Mouse (Mus musculus) liver, postnatal 0 days (tissue): ENCODE measurements around the gene Ass1. TPM values are rescaled to one million over a fixed set of nuclear protein-coding genes. Genes with fewer than 3 reads are reported as not detected.

ENCODE experiments used
- ATAC-seq: fragments of 200-750 bp; cut with Nextera tagmentation; 2 replicates; pipeline ENCODE4 v1.8.0; 2017; ENCODE audit warnings: mild to moderate bottlenecking, moderate library complexity
- DNase-seq: peaks from one replicate; pipeline ENCODE4 v3.0.0-alpha.2; 2016
- H3K27ac ChIP-seq: fragments of 300-500 bp; sonication (generic); 2 replicates; pipeline ENCODE4 v1.5.1; 2014; ENCODE audit warnings: antibody characterized with exemption, moderate library complexity, mild to moderate bottlenecking, low read depth
- H3K27me3 ChIP-seq: fragments of 300-500 bp; sonication (generic); 2 replicates; pipeline ENCODE4 v1.6.1; 2014; ENCODE audit warnings: low read length, control low read depth, mixed read lengths; ENCODE audit not compliant: insufficient read depth
- H3K36me3 ChIP-seq: fragments of 300-500 bp; sonication (generic); replicated peaks from 2 replicates; pipeline ENCODE4 v1.6.1; 2014; ENCODE audit warnings: mild to moderate bottlenecking, control low read depth, low read length, moderate library complexity, mixed read lengths; ENCODE audit not compliant: insufficient read depth
- H3K4me1 ChIP-seq: fragments of 300-500 bp; sonication (generic); 2 replicates; pipeline ENCODE4 v1.6.1; 2014; ENCODE audit warnings: antibody characterized with exemption, mild to moderate bottlenecking, control low read depth; ENCODE audit not compliant: insufficient read depth
- H3K4me2 ChIP-seq: fragments of 300-500 bp; sonication (generic); 2 replicates; pipeline ENCODE4 v1.6.1; 2014; ENCODE audit warnings: low read depth, mild to moderate bottlenecking, low read length, moderate library complexity, mixed read lengths
- H3K4me3 ChIP-seq: fragments of 300-500 bp; sonication (generic); 2 replicates; pipeline ENCODE4 v1.5.1; 2014; ENCODE audit warnings: low read depth, low read length
- H3K9ac ChIP-seq: fragments of 300-500 bp; sonication (generic); replicated peaks from 2 replicates; pipeline ENCODE4 v1.6.1; 2014; ENCODE audit warnings: mild to moderate bottlenecking, moderate library complexity
- H3K9me3 ChIP-seq: fragments of 300-500 bp; sonication (generic); 2 replicates; pipeline ENCODE4 v1.6.1; 2016; ENCODE audit warnings: mild to moderate bottlenecking, control low read depth, low read length, mixed read lengths
- CTCF ChIP-seq: sonication (generic); IDR thresholded peaks from 2 replicates; pipeline ENCODE4 v1.5.1; 2016; ENCODE audit warnings: antibody characterized with exemption, low read depth
- EP300 ChIP-seq: IDR thresholded peaks from 2 replicates; pipeline ENCODE4 v1.6.1; 2016; ENCODE audit warnings: antibody characterized with exemption, low read depth, mild to moderate bottlenecking
- WGBS: fragments of 180-500 bp; shearing (Covaris S2); extraction: QIAGEN DNeasy Blood & Tissue Kit; methylation state at CpG from one replicate; pipeline ENCODE4 v1.1.7; 2014; ENCODE audit not compliant: insufficient replicate concordance; 5-methylcytosine and 5-hydroxymethylcytosine counted together
- polyA plus RNA-seq: library from polyadenylated mRNA; unstranded; fragments of >200 nt; fragmentation: Nextera tagmentation; extraction: Ambion mirVana; gene quantifications from 2 replicates; pipeline ENCODE4 v1.2.1, GENCODE M21; 2015

The Ass1 gene
- polyA plus RNA-seq, 1 experiment from 2014 or later: 853 TPM

DNA sequence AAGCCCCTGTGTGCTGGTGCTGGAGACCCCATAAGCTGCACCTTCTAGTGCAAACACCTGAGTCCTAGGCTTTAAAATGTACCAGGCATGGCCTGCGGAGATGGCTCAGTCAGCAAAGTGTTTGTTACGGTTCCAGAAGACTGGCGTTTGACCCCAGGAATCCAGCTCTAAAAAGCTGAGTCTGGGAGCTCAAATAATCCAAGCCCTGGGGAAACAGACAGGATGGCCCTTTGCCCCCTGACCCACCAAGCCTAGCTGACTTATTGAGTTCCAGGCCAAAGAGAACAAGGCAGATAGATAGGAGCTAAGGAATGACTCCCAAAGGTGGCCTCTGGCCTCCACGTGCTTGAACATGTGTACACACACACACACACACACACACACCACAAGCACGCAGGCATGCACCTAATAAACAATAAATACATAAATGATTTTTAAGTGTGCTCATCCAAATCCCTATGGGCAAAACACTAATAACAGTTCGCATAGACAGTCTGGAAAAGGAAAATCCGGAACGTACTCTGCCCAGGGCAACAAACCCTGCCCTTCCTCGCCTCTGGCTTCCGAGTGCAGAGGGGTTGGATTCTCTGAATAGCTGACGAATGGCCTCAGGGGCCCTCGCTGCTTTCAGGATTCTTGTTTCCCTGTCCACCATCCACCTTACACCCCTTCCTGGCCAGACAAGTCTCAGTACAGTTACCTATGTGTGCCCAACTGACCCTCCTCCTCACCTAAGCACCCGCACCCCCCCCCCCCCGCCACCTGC lies 32.3 kb upstream of the Ass1 start:
- TF ChIP-seq EP300 (no peak), CTCF (no peak)
- peak; percentile 37; the same call in 1 of the 2 replicates for ATAC-seq
- Histone ChIP-seq H3K4me1 (0 out of 2 replicates have a peak, but pooled peaks cover 3% of the 10 kb centered on the region), H3K9ac (no peak overlapping the region), H3K9me3 (no peaks in the 10 kb centered on the region), H3K4me2 (no peak overlapping the region), H3K27ac (no peak overlapping the region), H3K27me3 (no peaks in the 10 kb centered on the region), H3K4me3 (no peak overlapping the region), H3K36me3 (no peaks in the 10 kb centered on the region)
- WGBS: 65% methylated on average over 14 of the region's 14 CpGs
- DNase-seq: no peak

DNA sequence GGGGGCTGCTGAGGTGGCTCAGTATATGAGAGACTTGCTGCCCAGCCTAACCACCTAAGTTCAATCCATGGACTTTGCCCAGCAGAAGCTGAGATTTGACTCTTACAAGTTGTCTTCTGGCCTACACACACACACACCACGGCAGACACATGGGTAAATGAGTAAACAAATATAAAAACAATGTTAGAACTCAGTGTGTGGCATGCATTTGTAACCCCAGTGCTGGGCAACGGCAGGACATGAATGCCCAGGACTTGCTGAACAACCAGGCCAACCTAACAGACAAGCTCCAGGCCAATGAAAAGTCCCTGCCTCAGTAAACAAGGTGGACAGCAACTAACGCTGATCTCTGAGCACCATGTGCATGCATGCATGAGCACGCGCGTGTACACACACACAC lies 30.4 kb upstream of the Ass1 start:
- Histone ChIP-seq H3K9ac (no peak overlapping the region), H3K4me1 (0 out of 2 replicates have a peak, but pooled peaks cover 3% of the 10 kb centered on the region), H3K36me3 (no peaks in the 10 kb centered on the region), H3K4me3 (no peak overlapping the region), H3K4me2 (no peak overlapping the region), H3K27me3 (no peaks in the 10 kb centered on the region), H3K27ac (no peak overlapping the region), H3K9me3 (no peaks in the 10 kb centered on the region)
- TF ChIP-seq EP300 (no peak), CTCF (no peak)
- DNase-seq: no peak
- WGBS: 76% methylated on average over 6 of the region's 6 CpGs
- ATAC-seq: no peak

DNA sequence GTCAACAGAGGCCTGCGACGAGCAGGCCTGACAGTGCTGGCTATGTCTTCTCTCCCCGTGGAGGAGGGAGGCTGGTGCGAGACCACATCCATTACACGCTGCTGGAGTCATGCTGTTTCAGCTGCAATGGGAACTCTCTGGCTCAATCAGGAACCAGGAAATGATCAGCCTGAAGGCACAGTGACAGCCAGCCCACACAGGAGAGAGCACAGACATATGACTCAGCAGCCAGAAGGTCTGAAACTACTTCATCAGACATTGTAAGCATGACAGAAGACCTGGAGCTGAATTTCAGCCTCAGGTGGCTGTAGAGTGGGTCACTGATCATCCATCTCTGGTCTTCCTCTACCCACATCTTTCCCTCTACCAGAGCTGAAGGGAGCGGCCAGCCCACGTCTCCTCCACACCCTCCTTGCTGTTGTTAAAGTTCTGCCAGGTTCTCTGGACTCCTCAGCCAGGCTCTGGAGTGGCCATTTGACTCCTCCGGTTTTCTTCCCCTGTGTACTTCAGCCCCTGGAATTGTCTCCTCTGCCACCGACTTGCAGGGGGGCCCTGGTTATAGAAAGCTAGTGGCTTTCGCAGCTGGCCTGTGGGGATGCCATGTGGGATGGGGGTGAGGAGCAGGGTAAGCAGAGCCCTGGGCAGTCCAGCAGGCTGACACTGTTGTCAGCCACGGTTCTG lies 27.4 kb upstream of the Ass1 start:
- no peak overlapping the region for H3K4me2 ChIP-seq
- ATAC-seq (no peak; the same call in 1 of the 2 replicates), DNase-seq (no peak)
- no peaks in the 10 kb centered on the region for H3K9me3 ChIP-seq
- H3K4me3 ChIP-seq: no peak overlapping the region
- no peaks in the 10 kb centered on the region for H3K27me3 ChIP-seq
- H3K27ac ChIP-seq: no peak overlapping the region
- no peak for TF ChIP-seq EP300
- TF ChIP-seq CTCF: no peak
- no peaks in the 10 kb centered on the region for H3K4me1 ChIP-seq
- no peak overlapping the region for H3K9ac ChIP-seq
- H3K36me3 ChIP-seq: no peaks in the 10 kb centered on the region
- WGBS: 52% methylated on average over 11 of the region's 11 CpGs

- peaks cover 17% of the 10 kb centered on the region for H3K4me1 ChIP-seq
- H3K27ac ChIP-seq: no peak overlapping the region
- H3K9me3 ChIP-seq: no peaks in the 10 kb centered on the region
- no peak for TF ChIP-seq CTCF
- no peak for ATAC-seq
- no peak overlapping the region for H3K4me2 ChIP-seq
- H3K27me3 ChIP-seq: no peaks in the 10 kb centered on the region
- H3K36me3 ChIP-seq: no peaks in the 10 kb centered on the region
- no peak overlapping the region for H3K9ac ChIP-seq
- WGBS: 53% methylated on average over 4 of the region's 4 CpGs
- DNase-seq: no peak
- H3K4me3 ChIP-seq: no peak overlapping the region
These were observed 24.0 kb upstream of the Ass1 start for GRCm38 (mm10) chr2:31446036-31446435.

DNA sequence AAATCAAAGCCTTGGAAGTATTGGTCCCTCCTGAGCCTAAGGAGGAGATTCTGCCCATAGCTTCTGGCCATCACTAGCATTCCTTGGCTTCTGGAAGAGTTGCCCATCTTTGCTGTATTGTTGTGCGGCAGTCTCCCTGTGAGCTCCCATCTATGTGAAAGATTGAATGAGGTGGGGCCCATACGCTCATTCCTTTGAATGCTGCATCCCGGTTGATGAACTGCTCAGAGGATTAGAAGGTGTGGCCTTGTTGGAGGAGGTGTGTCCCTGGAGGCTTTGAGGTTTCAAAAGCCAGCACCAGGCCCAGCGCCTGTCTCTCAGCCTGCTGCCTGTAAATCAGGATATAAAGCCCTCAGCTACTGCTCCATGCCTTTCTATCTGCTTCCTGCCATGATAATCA lies 23.6 kb upstream of the Ass1 start:
- H3K4me1 ChIP-seq: peaks cover 17% of the 10 kb centered on the region
- H3K36me3 ChIP-seq: no peaks in the 10 kb centered on the region
- H3K27ac ChIP-seq: no peak overlapping the region
- H3K4me3 ChIP-seq: no peak overlapping the region
- H3K9ac ChIP-seq: no peak overlapping the region
- WGBS: 63% methylated on average over 4 of the region's 4 CpGs
- H3K27me3 ChIP-seq: no peaks in the 10 kb centered on the region
- ATAC-seq (no peak), DNase-seq (no peak)
- H3K9me3 ChIP-seq: no peaks in the 10 kb centered on the region
- H3K4me2 ChIP-seq: no peak overlapping the region
- no peak for TF ChIP-seq CTCF
- TF ChIP-seq EP300: no peak

DNA sequence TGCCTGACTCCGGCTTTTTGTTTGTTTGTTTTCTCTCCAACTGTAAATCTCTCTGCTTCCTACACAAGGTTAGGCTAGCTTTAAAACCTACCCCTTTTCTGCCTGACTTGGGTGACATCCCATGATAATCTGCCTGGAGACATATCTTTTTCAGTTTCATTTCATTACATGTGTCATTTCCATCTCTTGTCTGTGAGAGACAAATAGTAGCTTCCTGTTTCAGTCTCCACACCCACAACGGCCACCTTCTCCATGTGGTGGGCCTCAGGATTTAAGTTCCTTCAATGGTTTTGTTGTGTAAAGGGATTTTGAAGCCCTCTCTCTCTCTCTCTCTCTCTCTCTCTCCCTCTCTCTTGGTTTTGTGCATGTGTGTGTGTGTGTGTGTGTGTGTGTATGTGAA lies 22.5 kb upstream of the Ass1 start:
- Histone ChIP-seq H3K4me1 (peaks cover 24% of the 10 kb centered on the region), H3K36me3 (no peaks in the 10 kb centered on the region), H3K27ac (no peak overlapping the region), H3K27me3 (no peaks in the 10 kb centered on the region), H3K9ac (no peak overlapping the region), H3K9me3 (no peaks in the 10 kb centered on the region), H3K4me3 (no peak overlapping the region), H3K4me2 (no peak overlapping the region)
- 55% methylated on average over 2 of the region's 2 CpGs for WGBS
- DNase-seq: no peak
- TF ChIP-seq EP300 (no peak), CTCF (no peak)
- ATAC-seq: no peak
